Mouse (Mus musculus) MEL (cell line): ENCODE results near the gene Supt16. TPM values are rescaled to one million over a fixed set of nuclear protein-coding genes. Genes with fewer than 3 reads are reported as not detected.

ENCODE experiments used
- DNase-seq: peaks from one replicate; pipeline ENCODE4 v3.0.0; 2011; ENCODE audit warnings: low read depth, low spot score
- H3K27ac ChIP-seq: 2 replicates; pipeline ENCODE4 v1.5.1; 2012; ENCODE audit warnings: low read depth, mild to moderate bottlenecking, control low read depth, low read length, moderate library complexity; ENCODE audit not compliant: control insufficient read depth
- H3K27me3 ChIP-seq, 2 experiments: fragments of 150-350 bp in 1 of 2; sonication (generic) in 1 of 2; 2 replicates each; pipeline ENCODE4 v1.6.1; 2012; ENCODE audit warnings: low read length in 2 of 2, mild to moderate bottlenecking in 2 of 2, improper control_type of control experiment in 1 of 2, moderate library complexity in 1 of 2; ENCODE audit not compliant: insufficient read depth in 2 of 2, control insufficient read depth in 1 of 2
- H3K36me3 ChIP-seq, 2 experiments: 2 replicates each; pipeline ENCODE4 v1.6.1; 2012 to 2014; ENCODE audit warnings: low read length in 2 of 2, improper control_type of control experiment in 1 of 2, inconsistent platforms in 1 of 2, mild to moderate bottlenecking in 1 of 2; ENCODE audit not compliant: insufficient read depth in 2 of 2, control insufficient read depth in 1 of 2
- H3K4me1 ChIP-seq, 2 experiments: fragments of 150-350 bp in 1 of 2; sonication (generic) in 1 of 2; 2 replicates each; pipeline ENCODE4 v1.6.1; 2012; ENCODE audit warnings: low read length in 2 of 2, improper control_type of control experiment in 1 of 2, mild to moderate bottlenecking in 1 of 2; ENCODE audit not compliant: insufficient read depth in 2 of 2, control insufficient read depth in 1 of 2
- H3K4me3 ChIP-seq, 2 experiments: fragments of 150-350 bp in 1 of 2; sonication (generic) in 1 of 2; 2 replicates each; pipeline ENCODE4 v1.5.1; 2012; ENCODE audit warnings: low read depth in 2 of 2, low read length in 2 of 2, mild to moderate bottlenecking in 2 of 2, moderate library complexity in 2 of 2, control low read depth in 1 of 2, improper control_type of control experiment in 1 of 2; ENCODE audit not compliant: control insufficient read depth in 1 of 2, insufficient read depth in 1 of 2
- H3K79me2 ChIP-seq: 2 replicates; pipeline ENCODE4 v1.6.1; 2012; ENCODE audit warnings: mild to moderate bottlenecking, low read length, moderate library complexity; ENCODE audit not compliant: control insufficient read depth, poor library complexity, insufficient read depth
- H3K9ac ChIP-seq: 2 replicates; pipeline ENCODE4 v1.6.1; 2012; ENCODE audit warnings: low read depth, mild to moderate bottlenecking, control low read depth, low read length, moderate library complexity; ENCODE audit not compliant: control insufficient read depth, poor library complexity, severe bottlenecking
- H3K9me3 ChIP-seq: fragments of 150-350 bp; sonication (generic); replicated peaks from 2 replicates; pipeline ENCODE4 v1.6.1; 2012; ENCODE audit warnings: mild to moderate bottlenecking, low read length, improper control_type of control experiment, moderate library complexity; ENCODE audit not compliant: insufficient read depth
- CHD2 ChIP-seq: IDR thresholded peaks from 2 replicates; pipeline ENCODE4 v1.6.1; 2011; ENCODE audit warnings: low read length, improper control_type of control experiment
- CTCF ChIP-seq, 3 experiments: IDR thresholded peaks in 2 of 3; conservative IDR thresholded peaks in 1 of 3; 2 replicates each; pipeline ENCODE4 v1.5.1; 2011 to 2012; ENCODE audit warnings: low read length in 3 of 3, low read depth in 2 of 3, mild to moderate bottlenecking in 2 of 3, improper control_type of control experiment in 1 of 3, inconsistent platforms in 1 of 3, mixed read lengths in 1 of 3, moderate library complexity in 1 of 3; ENCODE audit not compliant: control insufficient read depth in 1 of 3, insufficient read depth in 1 of 3, poor library complexity in 1 of 3, severe bottlenecking in 1 of 3
- E2F4 ChIP-seq: IDR thresholded peaks from 2 replicates; pipeline ENCODE4 v1.6.1; 2011; ENCODE audit warnings: low read depth, low read length, improper control_type of control experiment, borderline replicate concordance
- ELF1 ChIP-seq: IDR thresholded peaks from 2 replicates; pipeline ENCODE4 v1.6.1; 2014; ENCODE audit warnings: low read depth, mild to moderate bottlenecking, inconsistent platforms, low read length, improper control_type of control experiment, moderate library complexity
- MAZ ChIP-seq: IDR thresholded peaks from 2 replicates; pipeline ENCODE4 v1.6.1; 2012; ENCODE audit warnings: low read depth, mild to moderate bottlenecking, inconsistent platforms, low read length, improper control_type of control experiment
- MXI1 ChIP-seq: IDR thresholded peaks from 2 replicates; pipeline ENCODE4 v1.6.1; 2011; ENCODE audit warnings: mild to moderate bottlenecking, low read depth, low read length, improper control_type of control experiment
- NELFE ChIP-seq: IDR thresholded peaks from 2 replicates; pipeline ENCODE4 v1.6.1; 2011; ENCODE audit warnings: low read depth, low read length, improper control_type of control experiment
- NRF1 ChIP-seq: IDR thresholded peaks from 2 replicates; pipeline ENCODE4 v1.6.1; 2014; ENCODE audit warnings: low read depth, mild to moderate bottlenecking, inconsistent platforms, low read length, improper control_type of control experiment, moderate library complexity; ENCODE audit not compliant: poor library complexity, insufficient read depth, severe bottlenecking
- POLR2A ChIP-seq, 2 experiments: IDR thresholded peaks; 2 replicates each; pipeline ENCODE4 v1.6.1; 2011 to 2012; ENCODE audit warnings: low read length in 2 of 2, mild to moderate bottlenecking in 2 of 2, control low read depth in 1 of 2, improper control_type of control experiment in 1 of 2, low read depth in 1 of 2, moderate library complexity in 1 of 2; ENCODE audit not compliant: control insufficient read depth in 1 of 2, insufficient read depth in 1 of 2, poor library complexity in 1 of 2
- POLR2AphosphoS2 ChIP-seq: IDR thresholded peaks from 2 replicates; pipeline ENCODE4 v1.6.1; 2011; ENCODE audit warnings: low read length, improper control_type of control experiment
- RAD21 ChIP-seq: IDR thresholded peaks from 2 replicates; pipeline ENCODE4 v1.6.1; 2011; ENCODE audit warnings: mild to moderate bottlenecking, low read depth, low read length, improper control_type of control experiment
- SMC3 ChIP-seq: IDR thresholded peaks from 2 replicates; pipeline ENCODE4 v1.6.1; 2011; ENCODE audit warnings: low read depth, low read length, improper control_type of control experiment
- TAL1 ChIP-seq: IDR thresholded peaks from 2 replicates; pipeline ENCODE4 v1.6.1; 2012; ENCODE audit warnings: mild to moderate bottlenecking, inconsistent platforms, low read length, moderate library complexity, mixed read lengths
- UBTF ChIP-seq: IDR thresholded peaks from 2 replicates; pipeline ENCODE4 v1.6.1; 2012; ENCODE audit warnings: low read depth, mild to moderate bottlenecking, inconsistent platforms, low read length, improper control_type of control experiment, moderate library complexity, borderline replicate concordance; ENCODE audit not compliant: insufficient read depth
- ZC3H11A ChIP-seq: IDR thresholded peaks from 2 replicates; pipeline ENCODE4 v1.6.1; 2012; ENCODE audit warnings: low read depth, mild to moderate bottlenecking, inconsistent platforms, low read length, improper control_type of control experiment
- ZMIZ1 ChIP-seq: IDR thresholded peaks from 2 replicates; pipeline ENCODE4 v1.6.1; 2012; ENCODE audit warnings: low read depth, mild to moderate bottlenecking, inconsistent platforms, low read length, improper control_type of control experiment, moderate library complexity
- polyA plus RNA-seq, 2 experiments: library from polyadenylated mRNA; stranded (reverse) in 1 of 2; unstranded in 1 of 2; fragments of >175 nt in 1 of 2; fragments of >200 nt in 1 of 2; gene quantifications; 2 replicates each; pipeline versions ENCODE4 v1.2.1 to v1.2.4; 2012; ENCODE audit warnings: low replicate concordance in 2 of 2, low read depth in 1 of 2; ENCODE audit not compliant: insufficient read length in 2 of 2, insufficient read depth in 1 of 2, missing spikeins in 1 of 2
- total RNA-seq: library from RNA; depleted of rRNA; stranded (reverse); fragments of 300-350 nt; gene quantifications from 2 replicates; pipeline ENCODE4 v1.2.3, GENCODE M21; 2012

Supt16 gene
- total and polyA plus RNA-seq, 3 experiments, result 87.1 to 145 (median 114) TPM

DNA sequence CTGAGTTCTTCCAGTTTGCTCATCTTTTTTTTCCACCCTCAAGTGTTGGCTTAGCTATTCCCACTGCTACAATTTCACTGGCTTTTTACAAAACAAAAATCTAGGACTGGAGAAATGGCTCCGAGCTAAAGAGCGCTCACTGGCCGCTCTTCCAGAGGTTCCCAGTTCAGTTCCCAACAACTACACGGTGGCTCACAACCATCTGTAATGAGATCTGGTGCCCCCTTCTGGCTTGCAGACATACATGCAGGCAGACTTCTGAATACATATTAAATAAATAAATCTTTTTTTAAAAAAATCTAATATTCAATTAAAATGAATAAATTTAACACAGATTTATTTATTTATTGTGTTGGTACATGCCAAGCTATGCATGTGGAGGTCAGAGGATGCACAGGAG, 50.7 kb downstream of the Supt16 start:
- TF ChIP-seq TAL1 (no peak), RAD21 (peak; percentile 54), CTCF (IDR thresholded peaks at IDR 0.05 in 2 of 3, conservative IDR thresholded peaks at IDR 0.05 in 1 of 3; ENCODE audit: control insufficient read depth in 1 of 3, insufficient read depth in 1 of 3, low read depth in 2 of 3, low read length in 3 of 3, poor library complexity in 1 of 3, severe bottlenecking in 1 of 3) (peak; percentile 40 to 58 (median 50)), ZC3H11A (peak; percentile 67), UBTF (no peak), MAZ (no peak), E2F4 (no peak), SMC3 (peak; percentile 76), MXI1 (no peak)
- peak; percentile 62 for DNase-seq
- peaks cover 0 to 4% of the 10 kb centered on the region in 2 experiments; a peak in 3 of 4 replicates for H3K27me3 ChIP-seq

DNA sequence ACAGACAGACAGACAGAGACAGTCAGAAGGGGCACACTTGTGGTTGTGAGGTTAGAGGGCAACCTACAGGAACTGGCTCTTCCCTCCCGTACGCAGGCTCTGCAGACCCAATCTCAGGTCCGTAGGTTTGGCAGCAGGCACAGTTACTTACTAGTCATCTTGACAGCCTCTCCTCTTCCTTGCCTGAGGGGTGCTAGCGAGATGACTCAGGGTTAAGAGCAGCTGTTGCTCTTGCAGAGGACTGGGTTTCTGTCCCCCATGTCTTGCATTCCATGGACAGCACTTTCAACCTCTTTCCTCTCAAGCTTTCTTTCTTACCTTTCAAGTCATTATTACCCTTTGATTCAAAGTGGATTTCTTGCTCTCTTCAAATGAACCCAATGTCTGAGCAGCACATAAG, 53.1 kb downstream of the Supt16 start:
- TF ChIP-seq NELFE (no peak), ELF1 (no peak), POLR2AphosphoS2 (no peak), TAL1 (no peak), ZMIZ1 (no peak), POLR2A (IDR thresholded peaks at IDR 0.05; ENCODE audit: control insufficient read depth in 1 of 2, insufficient read depth in 1 of 2, low read depth in 1 of 2, low read length in 2 of 2, poor library complexity in 1 of 2) (no peak), CHD2 (no peak), NRF1 (no peak)
- peaks cover 0 to 3% of the 10 kb centered on the region in 2 experiments; a peak in 2 of 4 replicates for H3K4me1 ChIP-seq
- no peak overlapping the region for H3K9ac ChIP-seq
- no peak overlapping the region for H3K4me3 ChIP-seq
- H3K79me2 ChIP-seq, result no peaks in the 10 kb centered on the region
- H3K27ac ChIP-seq, result no peak overlapping the region
- H3K27me3 ChIP-seq, result peaks cover 4 to 7% of the 10 kb centered on the region in 2 experiments; a peak in 2 of 4 replicates
- H3K9me3 ChIP-seq, result no peaks in the 10 kb centered on the region
- no peaks in the 10 kb centered on the region for H3K36me3 ChIP-seq
- DNase-seq, result no peak

More for the DNA sequence above, 50.7 kb downstream of the Supt16 start:
- Histone ChIP-seq H3K36me3 (no peaks in the 10 kb centered on the region), H3K27ac (no peak overlapping the region), H3K4me1 (no peaks in the 10 kb centered on the region), H3K4me3 (no peak overlapping the region), H3K9ac (no peak overlapping the region), H3K79me2 (no peaks in the 10 kb centered on the region), H3K9me3 (no peaks in the 10 kb centered on the region)
